Mouse (Mus musculus): ENCODE measurements around the gene Gm14305. TPM values are rescaled to one million over a fixed set of nuclear protein-coding genes. Genes with fewer than 3 reads are reported as not detected.

Gene Gm14305
- 11.1 TPM for polyA plus RNA-seq (2017; shearing (Covaris generic))

DNA sequence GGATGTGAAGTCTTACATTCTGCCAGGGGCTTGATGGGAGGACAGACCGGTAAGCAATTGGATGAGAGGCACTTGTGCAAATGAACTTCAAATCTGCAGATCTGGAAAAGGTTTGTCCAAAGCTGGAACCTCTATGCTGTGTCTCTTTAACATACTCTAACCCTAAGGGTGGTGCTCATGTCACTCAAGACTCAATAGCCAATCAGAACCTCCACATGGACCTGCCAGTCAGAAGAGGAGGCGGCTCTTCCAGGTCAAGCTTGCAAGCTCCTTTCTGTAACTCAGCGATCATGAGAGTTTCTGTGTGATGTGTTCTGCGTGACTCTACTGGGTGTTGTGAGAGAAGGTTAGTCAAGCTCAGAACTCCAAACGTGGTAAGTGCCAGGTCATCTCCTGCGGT lies at the start of gene Gm14305:
Gm14305 (plus strand) TSS at position 278 of the 400 bp plus-strand sequence.

DNA sequence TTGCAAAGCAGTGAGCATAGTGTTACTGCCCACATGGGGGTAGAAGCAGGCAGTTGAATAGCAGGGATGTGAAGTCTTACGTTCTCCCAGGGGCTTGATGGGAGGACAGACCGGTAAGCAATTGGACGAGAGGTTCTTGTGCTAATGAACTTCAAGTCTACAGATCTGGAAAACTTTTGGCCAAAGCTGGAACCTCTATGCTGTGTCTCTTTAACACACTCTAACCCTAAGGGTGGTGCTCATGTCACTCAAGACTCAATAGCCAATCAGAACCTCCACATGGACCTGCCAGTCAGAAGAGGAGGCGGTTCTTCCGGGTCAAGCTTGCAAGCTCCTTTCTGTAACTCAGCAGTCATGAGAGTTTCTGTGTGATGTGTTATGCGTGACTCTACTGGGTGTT lies 37.9 kb upstream of the Gm14305 start, which contains the start of gene Zfp973:
Zfp973 (plus strand) TSS at position 301 of the 400 bp plus-strand sequence.

Other genes starting within 250 kb of the Gm14305 start
- 0.57 TPM for gene Gm14434, start 221.5 kb upstream of the Gm14305 start, polyA plus RNA-seq (2017; shearing (Covaris generic))
- not detected for gene Zfp967, start 187.3 kb upstream of the Gm14305 start, polyA plus RNA-seq (2017; shearing (Covaris generic))
- gene Gm14308, start 72.0 kb upstream of the Gm14305 start, polyA plus RNA-seq (2017; shearing (Covaris generic)): not detected
- gene Zfp973, start 37.8 kb upstream of the Gm14305 start, polyA plus RNA-seq (2017; shearing (Covaris generic)): 8.5 TPM
- 7.9 TPM for gene Gm14295, start 90.3 kb downstream of the Gm14305 start, polyA plus RNA-seq (2017; shearing (Covaris generic))
- not detected for gene Gm14408, start 122.8 kb downstream of the Gm14305 start, polyA plus RNA-seq (2017; shearing (Covaris generic))
- gene Gm14296, start 219.5 kb downstream of the Gm14305 start, polyA plus RNA-seq (2017; shearing (Covaris generic)): 3.9 TPM

Measured in activated CD4-positive, CD25-positive, alpha-beta regulatory T cell, adult 9 weeks (primary cell).